Mouse (Mus musculus): Measurements from ENCODE around the gene Lamc2.

DNA sequence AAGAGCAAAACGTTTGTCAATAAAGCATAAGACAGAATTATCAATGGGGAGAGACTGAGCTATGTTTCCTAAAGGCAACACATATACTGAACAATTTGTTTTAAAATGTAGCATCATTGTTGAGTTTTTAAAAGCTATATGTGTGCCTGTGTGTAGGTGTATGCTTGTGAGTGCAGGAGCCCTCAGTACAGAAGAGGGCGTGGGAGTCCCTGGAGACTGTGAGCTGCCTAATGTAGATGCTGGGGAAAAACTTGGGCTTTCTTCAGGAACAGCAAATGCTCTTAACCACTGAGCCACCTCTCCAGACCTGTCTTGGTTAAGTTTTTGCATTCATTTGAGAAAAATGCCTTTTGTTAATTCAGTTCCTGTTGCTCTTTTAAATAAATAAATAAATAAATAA is 24.0 kb upstream of the Lamc2 start:
- TF ChIP-seq GATA1 (IDR thresholded peaks at IDR 0.05; ENCODE audit: borderline replicate concordance, low read length) (no peak), FLI1 (IDR thresholded peaks at IDR 0.05; ENCODE audit: low read length) (no peak)

Measured in megakaryocyte, embryonic 14.5 days (primary cell).